Mouse (Mus musculus) ES-Bruce4 (cell line): Measurements from ENCODE around the gene Ccdc172. TPM values are rescaled to one million over a fixed set of nuclear protein-coding genes. Genes with fewer than 3 reads are reported as not detected.

ENCODE experiments used
- H3K27ac ChIP-seq: 2 replicates; pipeline ENCODE4 v1.5.1; 2012; ENCODE audit warnings: low read length, inconsistent platforms; ENCODE audit not compliant: insufficient read depth
- H3K27me3 ChIP-seq: 2 replicates; pipeline ENCODE4 v1.6.1; 2012; ENCODE audit warnings: mild to moderate bottlenecking, low read length, inconsistent platforms; ENCODE audit not compliant: control insufficient read depth, poor library complexity, insufficient read depth, severe bottlenecking
- H3K36me3 ChIP-seq: 2 replicates; pipeline ENCODE4 v1.6.1; 2012; ENCODE audit warnings: inconsistent platforms, mild to moderate bottlenecking, low read length, moderate library complexity; ENCODE audit not compliant: control insufficient read depth, poor library complexity, insufficient read depth, severe bottlenecking
- H3K4me1 ChIP-seq: one replicate; pipeline ENCODE4 v1.8.1; 2011; ENCODE audit warnings: low read length; ENCODE audit not compliant: control insufficient read depth, insufficient read depth
- H3K4me3 ChIP-seq: 2 replicates; pipeline ENCODE4 v1.5.1; 2011; ENCODE audit warnings: low read depth, mild to moderate bottlenecking, low read length
- H3K9ac ChIP-seq: 2 replicates; pipeline ENCODE4 v1.6.1; 2012; ENCODE audit warnings: low read depth, mild to moderate bottlenecking, inconsistent platforms; ENCODE audit not compliant: poor library complexity, severe bottlenecking
- H3K9me3 ChIP-seq: replicated peaks from 2 replicates; pipeline ENCODE4 v1.6.1; 2012; ENCODE audit warnings: mild to moderate bottlenecking, low read length, inconsistent platforms; ENCODE audit not compliant: control insufficient read depth, poor library complexity, insufficient read depth, severe bottlenecking
- CTCF ChIP-seq: IDR thresholded peaks from one replicate; pipeline ENCODE4 v1.8.1; 2011; ENCODE audit warnings: low read depth, low read length
- EP300 ChIP-seq: IDR thresholded peaks from 2 replicates; pipeline ENCODE4 v1.6.1; 2011; ENCODE audit warnings: low read depth, low read length; ENCODE audit not compliant: insufficient read depth
- POLR2A ChIP-seq: IDR thresholded peaks from one replicate; pipeline ENCODE4 v1.8.1; 2011; ENCODE audit warnings: low read length; ENCODE audit not compliant: insufficient read depth
- polyA plus RNA-seq: library from polyadenylated mRNA; stranded (reverse); fragments of >200 nt; gene quantifications from 2 replicates; pipeline ENCODE4 v1.2.4, GENCODE M21; 2011; ENCODE audit warnings: low read depth; ENCODE audit not compliant: missing spikeins, insufficient read depth, insufficient read length

Ccdc172 gene
- polyA plus RNA-seq, 1 experiment = not detected

GRCm38 (mm10) chr19:58486686-58487085, 25.1 kb upstream of the Ccdc172 start:
- no peak overlapping the region for H3K4me3 ChIP-seq
- no peaks in the 10 kb centered on the region for H3K9me3 ChIP-seq
- no peak overlapping the region for H3K27ac ChIP-seq
- TF ChIP-seq EP300 (no peak), CTCF (no peak), POLR2A (no peak)
- no peaks in the 10 kb centered on the region for H3K36me3 ChIP-seq
- no peaks in the 10 kb centered on the region for H3K4me1 ChIP-seq
- H3K9ac ChIP-seq = no peak overlapping the region
- no peaks in the 10 kb centered on the region for H3K27me3 ChIP-seq

GRCm38 (mm10) chr19:58497106-58497505, 14.7 kb upstream of the Ccdc172 start:
- H3K36me3 ChIP-seq = no peaks in the 10 kb centered on the region
- no peaks in the 10 kb centered on the region for H3K4me1 ChIP-seq
- no peaks in the 10 kb centered on the region for H3K27me3 ChIP-seq
- H3K4me3 ChIP-seq = no peak overlapping the region
- no peak overlapping the region for H3K27ac ChIP-seq
- TF ChIP-seq CTCF = no peak
- TF ChIP-seq EP300 = no peak
- no peak for TF ChIP-seq POLR2A
- no peak overlapping the region for H3K9ac ChIP-seq
- no peaks in the 10 kb centered on the region for H3K9me3 ChIP-seq

- H3K4me3 ChIP-seq = no peak overlapping the region
- no peaks in the 10 kb centered on the region for H3K36me3 ChIP-seq
- no peak overlapping the region for H3K9ac ChIP-seq
- no peaks in the 10 kb centered on the region for H3K9me3 ChIP-seq
- no peak overlapping the region for H3K27ac ChIP-seq
- no peaks in the 10 kb centered on the region for H3K27me3 ChIP-seq
- TF ChIP-seq CTCF (no peak), EP300 (no peak), POLR2A (no peak)
- no peaks in the 10 kb centered on the region for H3K4me1 ChIP-seq
These were observed 12.3 kb upstream of the Ccdc172 start for GRCm38 (mm10) chr19:58499420-58499966.

- Histone ChIP-seq H3K4me1 (no peaks in the 10 kb centered on the region), H3K9me3 (no peaks in the 10 kb centered on the region), H3K27ac (no peak overlapping the region), H3K27me3 (no peaks in the 10 kb centered on the region), H3K4me3 (no peak overlapping the region), H3K9ac (no peak overlapping the region), H3K36me3 (no peaks in the 10 kb centered on the region)
- no peak for TF ChIP-seq CTCF
- no peak for TF ChIP-seq POLR2A
- no peak for TF ChIP-seq EP300
These were observed 11.7 kb upstream of the Ccdc172 start for GRCm38 (mm10) chr19:58500049-58500448.

GRCm38 (mm10) chr19:58521696-58522095, 9.9 kb downstream of the Ccdc172 start:
- TF ChIP-seq CTCF = no peak
- TF ChIP-seq EP300 = no peak
- no peak for TF ChIP-seq POLR2A
- Histone ChIP-seq H3K4me1 (no peaks in the 10 kb centered on the region), H3K9me3 (no peaks in the 10 kb centered on the region), H3K36me3 (no peaks in the 10 kb centered on the region), H3K4me3 (no peak overlapping the region), H3K9ac (no peak overlapping the region), H3K27me3 (no peaks in the 10 kb centered on the region), H3K27ac (no peak overlapping the region)

- H3K4me3 ChIP-seq = no peak overlapping the region
- H3K9me3 ChIP-seq = no peaks in the 10 kb centered on the region
- TF ChIP-seq POLR2A (no peak), CTCF (no peak), EP300 (no peak)
- H3K9ac ChIP-seq = no peak overlapping the region
- no peaks in the 10 kb centered on the region for H3K4me1 ChIP-seq
- no peaks in the 10 kb centered on the region for H3K36me3 ChIP-seq
- H3K27ac ChIP-seq = no peak overlapping the region
- no peaks in the 10 kb centered on the region for H3K27me3 ChIP-seq
These were observed 12.1 kb downstream of the Ccdc172 start for GRCm38 (mm10) chr19:58523736-58524394.
